Comparison of ENCODE assay signal across 20 mouse cellular contexts in the genomic region with DNA sequence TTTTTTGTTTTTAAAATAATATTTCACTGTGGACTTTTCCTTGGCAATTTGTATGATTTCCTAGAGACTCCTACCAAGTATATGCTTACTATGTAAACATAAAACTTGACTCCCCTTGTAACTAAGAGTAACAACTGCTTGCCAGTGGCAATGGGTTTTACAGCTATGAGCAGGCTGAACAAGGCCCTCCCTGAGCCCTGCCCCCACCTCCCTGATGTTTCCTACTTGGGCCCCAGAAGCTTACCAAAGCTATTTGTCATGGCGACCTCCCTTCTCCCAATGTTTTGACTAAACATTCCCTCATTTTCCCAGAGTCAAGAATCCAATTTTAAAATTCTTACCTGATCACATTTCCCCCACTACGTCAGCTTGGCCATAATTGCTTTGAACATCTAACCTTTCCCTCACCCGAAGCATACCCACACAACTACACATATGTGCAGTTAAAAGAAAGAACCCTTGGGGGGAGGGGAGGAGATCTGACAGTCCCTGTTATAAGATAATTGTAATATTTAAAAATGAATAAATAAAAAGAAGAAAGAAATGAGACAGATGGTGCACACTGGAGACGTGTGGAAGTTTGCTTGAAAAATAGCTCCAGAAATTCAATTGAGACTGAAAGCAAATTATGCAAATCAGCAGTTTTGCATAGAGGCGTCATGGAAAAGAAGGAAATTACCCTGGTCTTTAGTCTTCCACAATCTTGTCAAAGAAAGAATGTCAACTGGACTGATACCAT. TPM values are rescaled to one million over a fixed set of nuclear protein-coding genes. Genes with fewer than 3 reads are reported as not detected.
DNase-seq lines count a peak whose midpoint lies in the region; ATAC-seq lines count a peak whose summit lies in the region.
"Had no signal": no experiment of that assay in that cellular context is flagged by ENCODE, and none has a peak within 500 bp of the region (broad histone marks: within the 10 kb centered on the region; RNA-seq: fewer than 3 reads in every experiment).

No protein-coding gene starts in this region.

- 37% methylated on average over 5 of the region's 5 CpGs for WGBS in kidney, embryonic 15.5 days
- WGBS in midbrain, embryonic 15.5 days, result 44% methylated on average over 5 of the region's 5 CpGs
- 73% methylated on average over 5 of the region's 5 CpGs for WGBS in midbrain, embryonic 10.5 days
- WGBS in embryonic facial prominence, embryonic 10.5 days, result 44% methylated on average over 5 of the region's 5 CpGs
- 58% methylated on average over 5 of the region's 5 CpGs for WGBS in limb, embryonic 10.5 days

- H3K4me2 ChIP-seq in kidney, embryonic 15.5 days, result 0 out of 2 replicates have a peak overlapping the region, but pooled peaks have one; percentile 4
- no peak overlapping the region for H3K4me2 ChIP-seq in midbrain, embryonic 15.5 days
- H3K4me2 ChIP-seq: hindbrain, embryonic 15.5 days; limb, embryonic 12.5 days; liver, embryonic 13.5 days had no signal

- ATAC-seq in kidney, embryonic 15.5 days (replicated peaks; ENCODE audit: low FRiP score), result peak; percentile 89
- ATAC-seq in midbrain, embryonic 15.5 days (replicated peaks), result 0 out of 2 replicates have a peak, but pooled peaks have one; percentile 20
- ATAC-seq: CD4-positive, CD25-positive, alpha-beta regulatory T cell, adult 4 months had no signal

- H3K9me3 ChIP-seq in kidney, embryonic 15.5 days (replicated peaks), result no peaks in the 10 kb centered on the region
- H3K9me3 ChIP-seq in midbrain, embryonic 15.5 days, result no peaks in the 10 kb centered on the region
- H3K9me3 ChIP-seq in midbrain, embryonic 10.5 days (replicated peaks), result no peaks in the 10 kb centered on the region
- no peaks in the 10 kb centered on the region for H3K9me3 ChIP-seq in embryonic facial prominence, embryonic 10.5 days
- H3K9me3 ChIP-seq in limb, embryonic 10.5 days (replicated peaks), result no peaks in the 10 kb centered on the region
- H3K9me3 ChIP-seq: hindbrain, embryonic 15.5 days; limb, embryonic 12.5 days; liver, embryonic 13.5 days had no signal

- no peak for DNase-seq in kidney, postnatal 25 days
- DNase-seq in midbrain, embryonic 10.5 days (ENCODE audit: low spot score), result no peak
- peak; percentile 63 for DNase-seq in embryonic facial prominence, embryonic 10.5 days (ENCODE audit: low spot score)
- peak; percentile 24 for DNase-seq in limb, embryonic 10.5 days (ENCODE audit: low spot score)
- no peak for DNase-seq in testis, postnatal 10 days (ENCODE audit: low spot score)
- DNase-seq in spleen, postnatal 36 days (ENCODE audit: low spot score in 2 of 2), result no peak
- DNase-seq: adrenal gland, adult 8-10 months; cerebellum, adult 11-12 months; cerebellum, postnatal 25 days; gastrocnemius, postnatal 10 days; kidney, adult 8-10 months; liver, embryonic 13.5 days; lung, postnatal 36 days; right cerebral cortex, postnatal 4 days; thymus, adult 18-20 months had no signal

- no peaks in the 10 kb centered on the region for H3K36me3 ChIP-seq in kidney, embryonic 15.5 days
- no peaks in the 10 kb centered on the region for H3K36me3 ChIP-seq in midbrain, embryonic 15.5 days (replicated peaks)
- no peaks in the 10 kb centered on the region for H3K36me3 ChIP-seq in midbrain, embryonic 10.5 days
- H3K36me3 ChIP-seq in embryonic facial prominence, embryonic 10.5 days (replicated peaks), result no peaks in the 10 kb centered on the region
- H3K36me3 ChIP-seq in limb, embryonic 10.5 days, result no peaks in the 10 kb centered on the region
- H3K36me3 ChIP-seq: hindbrain, embryonic 15.5 days; limb, embryonic 12.5 days; liver, embryonic 13.5 days had no signal

- no peak overlapping the region for H3K9ac ChIP-seq in kidney, embryonic 15.5 days
- no peak overlapping the region for H3K9ac ChIP-seq in midbrain, embryonic 15.5 days
- H3K9ac ChIP-seq: hindbrain, embryonic 15.5 days; limb, embryonic 12.5 days; liver, embryonic 13.5 days had no signal

- no peak overlapping the region for H3K4me3 ChIP-seq in kidney, embryonic 15.5 days (replicated peaks)
- no peak overlapping the region for H3K4me3 ChIP-seq in midbrain, embryonic 15.5 days
- H3K4me3 ChIP-seq in midbrain, embryonic 10.5 days, result no peak overlapping the region
- no peak overlapping the region for H3K4me3 ChIP-seq in embryonic facial prominence, embryonic 10.5 days
- H3K4me3 ChIP-seq in limb, embryonic 10.5 days, result no peak overlapping the region
- H3K4me3 ChIP-seq: hindbrain, embryonic 15.5 days; limb, embryonic 12.5 days; liver, embryonic 13.5 days had no signal

- 0 out of 2 replicates have a peak overlapping the region, but pooled peaks have one; percentile 18 for H3K27ac ChIP-seq in kidney, embryonic 15.5 days
- no peak overlapping the region for H3K27ac ChIP-seq in midbrain, embryonic 15.5 days
- no peak overlapping the region for H3K27ac ChIP-seq in midbrain, embryonic 10.5 days (replicated peaks)
- no peak overlapping the region for H3K27ac ChIP-seq in embryonic facial prominence, embryonic 10.5 days (replicated peaks)
- no peak overlapping the region for H3K27ac ChIP-seq in limb, embryonic 10.5 days
- H3K27ac ChIP-seq: hindbrain, embryonic 15.5 days; limb, embryonic 12.5 days; liver, embryonic 13.5 days had no signal

- H3K27me3 ChIP-seq in kidney, embryonic 15.5 days, result no peaks in the 10 kb centered on the region
- no peaks in the 10 kb centered on the region for H3K27me3 ChIP-seq in midbrain, embryonic 15.5 days (replicated peaks)
- H3K27me3 ChIP-seq in midbrain, embryonic 10.5 days (ENCODE audit: low read depth, poor library complexity, severe bottlenecking), result no peaks in the 10 kb centered on the region
- H3K27me3 ChIP-seq in embryonic facial prominence, embryonic 10.5 days (replicated peaks; ENCODE audit: low read depth, poor library complexity, severe bottlenecking), result no peaks in the 10 kb centered on the region
- no peaks in the 10 kb centered on the region for H3K27me3 ChIP-seq in limb, embryonic 10.5 days (ENCODE audit: low read depth, poor library complexity, severe bottlenecking)
- H3K27me3 ChIP-seq: hindbrain, embryonic 15.5 days; limb, embryonic 12.5 days; liver, embryonic 13.5 days had no signal

- H3K4me1 ChIP-seq in kidney, embryonic 15.5 days, result peaks cover 23% of the 10 kb centered on the region
- no peaks in the 10 kb centered on the region for H3K4me1 ChIP-seq in midbrain, embryonic 15.5 days
- peaks cover 5% of the 10 kb centered on the region; the same call in 1 of the 2 replicates for H3K4me1 ChIP-seq in midbrain, embryonic 10.5 days
- peaks cover 26% of the 10 kb centered on the region for H3K4me1 ChIP-seq in embryonic facial prominence, embryonic 10.5 days
- peaks cover 11% of the 10 kb centered on the region for H3K4me1 ChIP-seq in limb, embryonic 10.5 days
- H3K4me1 ChIP-seq: hindbrain, embryonic 15.5 days; liver, embryonic 13.5 days had no signal

RNA-seq across cellular contexts. Expression of gene Sh3rf1, which starts 8.4 kb away (rescaled TPM):
- 21.4 and 22.4 TPM in 2 replicates for polyA plus RNA-seq in kidney, embryonic 15.5 days (2015; fragmentation: Nextera tagmentation; extraction: Ambion mirVana)
- polyA plus RNA-seq in midbrain, embryonic 15.5 days (2015; fragmentation: Nextera tagmentation; extraction: Ambion mirVana), result 29.9 and 30.7 TPM in 2 replicates
- polyA plus RNA-seq in midbrain, embryonic 10.5 days (2016; fragmentation: Nextera tagmentation; extraction: Ambion mirVana), result 18.1 and 18.4 TPM in 2 replicates
- polyA plus RNA-seq in embryonic facial prominence, embryonic 10.5 days (2016; fragmentation: Nextera tagmentation; extraction: Ambion mirVana), result 17.0 and 17.4 TPM in 2 replicates
- polyA plus RNA-seq in limb, embryonic 10.5 days (2016; fragmentation: Nextera tagmentation; extraction: Ambion mirVana), result 7.7 and 7.8 TPM in 2 replicates

Comparison
In these comparisons a context has a peak if more than half of its experiments do, and no peak if none do; other contexts are left out.
1. DNase-seq: peak in embryonic facial prominence, embryonic 10.5 days (single experiment) and limb, embryonic 10.5 days (single experiment); none in kidney, postnatal 25 days (0 of 2), midbrain, embryonic 10.5 days (single experiment), testis, postnatal 10 days (single experiment) and spleen, postnatal 36 days (0 of 2).